Mouse (Mus musculus): Measurements from ENCODE around the gene Tmem178b. TPM values are rescaled to one million over a fixed set of nuclear protein-coding genes. Genes with fewer than 3 reads are reported as not detected.

Tmem178b gene
- polyA plus RNA-seq, 1 experiment from 2014 or later: not detected

DNA sequence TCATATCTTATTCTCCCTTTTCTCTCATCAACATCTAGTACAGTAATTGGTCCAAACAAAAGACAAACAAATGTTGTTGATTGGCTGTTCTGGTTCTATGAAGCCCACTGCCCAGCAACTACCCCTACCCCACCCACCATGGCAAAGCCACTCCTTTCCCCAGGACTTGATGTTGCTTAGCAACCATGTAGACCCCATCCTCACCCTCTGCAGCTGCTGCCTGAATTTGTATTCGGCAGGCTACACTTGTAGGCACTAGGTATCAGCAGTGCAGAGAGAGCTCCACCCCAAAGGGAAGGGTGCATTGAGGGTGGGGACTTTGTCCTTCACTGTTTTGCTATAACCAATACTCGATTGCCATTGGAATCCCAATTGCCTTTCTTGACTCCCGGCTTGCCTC is 365.8 kb downstream of the Tmem178b start:
- Histone ChIP-seq H3K4me1 (ENCODE audit: control insufficient read depth in 2 of 2, insufficient read depth in 2 of 2, low read length in 2 of 2) (no peaks in the 10 kb centered on the region), H3K4me3 (ENCODE audit: control insufficient read depth in 1 of 2, insufficient read depth in 1 of 2, low read depth in 1 of 2, low read length in 2 of 2) (no peak overlapping the region), H3K4me2 (ENCODE audit: low read length) (no peak overlapping the region), H3K27me3 (ENCODE audit: control insufficient read depth, insufficient read depth, low read length) (no peaks in the 10 kb centered on the region), H3K9ac (ENCODE audit: low read length) (no peak overlapping the region), H3K27ac (replicated peaks in 1 of 2; ENCODE audit: control insufficient read depth in 1 of 2, insufficient read depth in 1 of 2, low read depth in 2 of 2, low read length in 2 of 2) (no peak overlapping the region), H3K36me3 (ENCODE audit: control insufficient read depth, insufficient read depth, low read length) (no peaks in the 10 kb centered on the region), H3K9me3 (ENCODE audit: control insufficient read depth, low read length) (no peaks in the 10 kb centered on the region)
- no peak for ATAC-seq (ENCODE audit: insufficient number of reproducible peaks, insufficient read depth, low FRiP score, low read depth)
- WGBS: 67% methylated on average over 3 of the region's 3 CpGs

DNA sequence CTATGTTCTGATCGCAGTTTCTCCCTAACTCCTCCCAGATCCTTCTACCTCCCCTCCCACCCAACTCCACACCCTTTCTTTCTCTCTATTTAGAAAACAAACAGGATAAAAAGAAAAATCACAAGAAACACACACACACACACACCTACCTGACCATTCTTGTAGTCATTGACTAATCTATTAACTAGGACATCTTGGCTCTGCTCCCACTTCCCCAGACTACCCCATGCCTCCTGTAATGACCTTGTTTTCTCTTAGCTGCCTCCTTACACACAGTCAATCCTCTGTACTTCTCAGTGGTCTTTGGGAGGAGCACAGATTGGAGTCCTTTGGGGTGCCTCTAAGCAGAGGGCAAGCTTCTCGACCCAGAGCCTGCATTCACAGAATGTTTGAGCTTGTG is 367.6 kb downstream of the Tmem178b start:
- Histone ChIP-seq H3K4me2 (ENCODE audit: low read length) (no peak overlapping the region), H3K36me3 (ENCODE audit: control insufficient read depth, insufficient read depth, low read length) (no peaks in the 10 kb centered on the region), H3K9ac (ENCODE audit: low read length) (no peak overlapping the region), H3K27me3 (ENCODE audit: control insufficient read depth, insufficient read depth, low read length) (no peaks in the 10 kb centered on the region), H3K4me1 (ENCODE audit: control insufficient read depth in 2 of 2, insufficient read depth in 2 of 2, low read length in 2 of 2) (no peaks in the 10 kb centered on the region), H3K4me3 (ENCODE audit: control insufficient read depth in 1 of 2, insufficient read depth in 1 of 2, low read depth in 1 of 2, low read length in 2 of 2) (no peak overlapping the region), H3K27ac (replicated peaks in 1 of 2; ENCODE audit: control insufficient read depth in 1 of 2, insufficient read depth in 1 of 2, low read depth in 2 of 2, low read length in 2 of 2) (no peak overlapping the region), H3K9me3 (ENCODE audit: control insufficient read depth, low read length) (no peaks in the 10 kb centered on the region)
- 59% methylated on average over 2 of the region's 2 CpGs for WGBS
- no peak for ATAC-seq (ENCODE audit: insufficient number of reproducible peaks, insufficient read depth, low FRiP score, low read depth)

DNA sequence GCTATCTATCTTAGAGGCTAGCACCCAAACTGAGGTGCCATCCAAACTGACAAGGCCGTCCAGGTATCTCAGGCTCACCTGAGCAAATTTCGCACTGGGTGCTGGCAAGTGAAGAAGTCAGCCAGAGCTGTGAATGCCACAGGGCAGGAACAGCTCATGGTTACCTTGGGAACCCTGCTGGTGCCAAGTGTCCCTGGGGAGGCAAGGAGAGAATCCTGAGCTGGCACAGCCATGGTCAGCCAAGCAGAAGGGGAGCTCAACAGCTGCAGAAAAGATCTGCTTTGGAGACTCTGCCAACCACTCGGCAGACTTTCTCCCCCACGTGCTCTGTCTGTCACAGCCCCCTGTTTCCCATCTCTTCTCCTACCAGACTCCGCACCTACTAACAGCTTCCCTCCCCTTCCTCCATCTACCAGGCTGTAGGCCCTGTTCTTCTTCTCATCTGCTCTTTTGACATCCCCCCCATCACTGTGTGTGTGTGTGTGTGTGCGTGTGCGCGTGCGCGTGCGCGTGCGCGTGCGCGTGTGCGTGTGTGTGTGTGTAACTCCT is 374.4 kb downstream of the Tmem178b start:
- no peak for ATAC-seq (ENCODE audit: insufficient number of reproducible peaks, insufficient read depth, low FRiP score, low read depth)
- H3K27me3 ChIP-seq (ENCODE audit: control insufficient read depth, insufficient read depth, low read length): no peaks in the 10 kb centered on the region
- no peaks in the 10 kb centered on the region for H3K36me3 ChIP-seq (ENCODE audit: control insufficient read depth, insufficient read depth, low read length)
- H3K9me3 ChIP-seq (ENCODE audit: control insufficient read depth, low read length): no peaks in the 10 kb centered on the region
- no peaks in the 10 kb centered on the region for H3K4me1 ChIP-seq (ENCODE audit: control insufficient read depth in 2 of 2, insufficient read depth in 2 of 2, low read length in 2 of 2)
- no peak overlapping the region for H3K27ac ChIP-seq (replicated peaks in 1 of 2; ENCODE audit: control insufficient read depth in 1 of 2, insufficient read depth in 1 of 2, low read depth in 2 of 2, low read length in 2 of 2)
- no peak overlapping the region for H3K4me2 ChIP-seq (ENCODE audit: low read length)
- no peak overlapping the region for H3K4me3 ChIP-seq (ENCODE audit: control insufficient read depth in 1 of 2, insufficient read depth in 1 of 2, low read depth in 1 of 2, low read length in 2 of 2)
- H3K9ac ChIP-seq (ENCODE audit: low read length): no peak overlapping the region
- 88% methylated on average over 17 of the region's 17 CpGs for WGBS

DNA sequence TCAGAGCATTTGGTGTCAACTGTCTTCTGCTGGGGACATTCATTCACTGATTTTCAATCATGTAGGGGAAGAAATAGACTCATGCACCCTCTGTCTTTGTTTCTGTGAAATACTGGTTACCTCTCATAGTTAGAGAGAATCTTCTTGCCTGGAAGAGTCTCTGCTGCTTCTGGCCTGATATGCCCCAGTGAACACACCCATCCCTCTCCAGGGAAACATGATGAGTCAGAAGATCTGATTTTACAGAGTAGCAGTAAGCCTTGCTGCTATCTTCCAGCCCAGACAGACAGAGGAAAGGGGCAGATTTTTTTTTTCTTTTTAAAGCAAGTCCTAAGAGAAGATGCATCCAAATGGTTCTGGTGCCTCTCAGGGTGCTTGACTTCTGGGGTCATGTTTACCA is 376.9 kb downstream of the Tmem178b start:
- no peaks in the 10 kb centered on the region for H3K36me3 ChIP-seq (ENCODE audit: control insufficient read depth, insufficient read depth, low read length)
- no peak overlapping the region for H3K4me3 ChIP-seq (ENCODE audit: control insufficient read depth in 1 of 2, insufficient read depth in 1 of 2, low read depth in 1 of 2, low read length in 2 of 2)
- H3K4me2 ChIP-seq (ENCODE audit: low read length): no peak overlapping the region
- H3K27me3 ChIP-seq (ENCODE audit: control insufficient read depth, insufficient read depth, low read length): no peaks in the 10 kb centered on the region
- no peaks in the 10 kb centered on the region for H3K4me1 ChIP-seq (ENCODE audit: control insufficient read depth in 2 of 2, insufficient read depth in 2 of 2, low read length in 2 of 2)
- no peak overlapping the region for H3K9ac ChIP-seq (ENCODE audit: low read length)
- no peaks in the 10 kb centered on the region for H3K9me3 ChIP-seq (ENCODE audit: control insufficient read depth, low read length)
- no peak for ATAC-seq (ENCODE audit: insufficient number of reproducible peaks, insufficient read depth, low FRiP score, low read depth)
- no peak overlapping the region for H3K27ac ChIP-seq (replicated peaks in 1 of 2; ENCODE audit: control insufficient read depth in 1 of 2, insufficient read depth in 1 of 2, low read depth in 2 of 2, low read length in 2 of 2)

DNA sequence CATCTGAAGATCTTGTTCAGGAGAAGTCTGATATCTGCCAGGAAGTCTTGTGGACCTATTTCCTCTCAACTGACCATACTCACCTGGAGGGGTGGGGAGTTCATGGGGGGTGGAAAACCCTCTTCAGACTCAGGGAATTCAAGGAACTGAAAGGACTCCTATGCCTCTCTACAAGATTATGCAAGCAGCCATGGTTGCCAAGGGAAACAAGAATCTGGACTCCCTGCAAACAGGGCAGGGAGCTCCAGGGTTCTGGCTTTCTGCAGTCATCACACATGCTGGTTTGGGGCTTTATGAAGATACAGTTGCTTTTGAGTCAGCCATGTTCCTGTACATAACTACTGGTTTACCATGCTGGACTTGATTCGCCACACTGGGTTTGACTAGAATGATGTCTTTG is 390.6 kb downstream of the Tmem178b start:
- no peak overlapping the region for H3K9ac ChIP-seq (ENCODE audit: low read length)
- no peaks in the 10 kb centered on the region for H3K27me3 ChIP-seq (ENCODE audit: control insufficient read depth, insufficient read depth, low read length)
- H3K36me3 ChIP-seq (ENCODE audit: control insufficient read depth, insufficient read depth, low read length): no peaks in the 10 kb centered on the region
- 86% methylated on average over 1 of the region's 1 CpGs for WGBS
- H3K4me1 ChIP-seq (ENCODE audit: control insufficient read depth in 2 of 2, insufficient read depth in 2 of 2, low read length in 2 of 2): no peaks in the 10 kb centered on the region
- no peak overlapping the region for H3K4me2 ChIP-seq (ENCODE audit: low read length)
- H3K4me3 ChIP-seq (ENCODE audit: control insufficient read depth in 1 of 2, insufficient read depth in 1 of 2, low read depth in 1 of 2, low read length in 2 of 2): no peak overlapping the region
- H3K9me3 ChIP-seq (ENCODE audit: control insufficient read depth, low read length): no peaks in the 10 kb centered on the region
- H3K27ac ChIP-seq (replicated peaks in 1 of 2; ENCODE audit: control insufficient read depth in 1 of 2, insufficient read depth in 1 of 2, low read depth in 2 of 2, low read length in 2 of 2): no peak overlapping the region
- no peak for ATAC-seq (ENCODE audit: insufficient number of reproducible peaks, insufficient read depth, low FRiP score, low read depth)

DNA sequence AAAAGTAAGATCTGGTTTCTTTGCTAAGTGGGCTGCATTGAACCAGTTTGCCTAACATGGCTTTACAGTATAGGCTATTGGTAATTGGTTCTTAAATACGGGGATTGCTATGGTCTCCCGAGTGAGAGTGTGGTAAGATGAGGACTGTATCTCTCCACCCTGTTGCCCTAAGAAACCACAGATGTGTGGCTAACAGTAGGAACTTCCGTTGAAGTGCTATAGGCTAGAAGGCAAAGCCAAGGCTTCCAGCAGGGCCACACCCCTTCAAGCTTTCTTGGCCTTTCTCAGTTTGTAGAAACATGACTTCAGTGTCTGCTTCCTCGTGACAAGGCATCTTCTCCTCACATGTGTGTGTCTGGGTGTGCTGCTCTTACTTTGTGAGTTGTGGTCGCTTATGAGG is 427.6 kb downstream of the Tmem178b start:
- Histone ChIP-seq H3K27ac (replicated peaks in 1 of 2; ENCODE audit: control insufficient read depth in 1 of 2, insufficient read depth in 1 of 2, low read depth in 2 of 2, low read length in 2 of 2) (no peak overlapping the region), H3K4me3 (ENCODE audit: control insufficient read depth in 1 of 2, insufficient read depth in 1 of 2, low read depth in 1 of 2, low read length in 2 of 2) (no peak overlapping the region), H3K4me2 (ENCODE audit: low read length) (no peak overlapping the region), H3K9ac (ENCODE audit: low read length) (no peak overlapping the region), H3K36me3 (ENCODE audit: control insufficient read depth, insufficient read depth, low read length) (no peaks in the 10 kb centered on the region), H3K9me3 (ENCODE audit: control insufficient read depth, low read length) (no peaks in the 10 kb centered on the region), H3K4me1 (ENCODE audit: control insufficient read depth in 2 of 2, insufficient read depth in 2 of 2, low read length in 2 of 2) (no peaks in the 10 kb centered on the region), H3K27me3 (ENCODE audit: control insufficient read depth, insufficient read depth, low read length) (no peaks in the 10 kb centered on the region)
- WGBS: 65% methylated on average over 5 of the region's 5 CpGs
- ATAC-seq (ENCODE audit: insufficient number of reproducible peaks, insufficient read depth, low FRiP score, low read depth): no peak

DNA sequence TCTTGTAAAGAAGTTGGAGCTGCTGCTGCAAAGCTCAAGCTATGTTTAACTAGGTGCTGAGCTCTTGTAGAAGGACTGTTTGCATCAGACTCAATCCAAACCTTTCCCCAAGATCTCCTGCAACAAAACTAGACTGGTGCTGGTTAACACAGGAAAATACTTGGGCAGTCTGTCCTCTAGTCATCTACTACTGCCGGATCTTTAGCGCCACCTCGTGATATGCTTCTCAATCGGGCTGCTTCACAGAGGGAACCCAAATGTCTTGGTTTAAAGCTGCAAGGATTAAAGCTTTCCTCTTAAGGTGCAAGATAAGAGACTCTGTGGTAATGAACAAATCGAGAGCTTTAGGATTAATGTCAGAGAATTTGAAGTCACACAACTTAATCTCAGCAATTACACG is 430.3 kb downstream of the Tmem178b start:
- H3K4me3 ChIP-seq (ENCODE audit: control insufficient read depth in 1 of 2, insufficient read depth in 1 of 2, low read depth in 1 of 2, low read length in 2 of 2): no peak overlapping the region
- WGBS: 11% methylated on average over 6 of the region's 6 CpGs
- H3K4me2 ChIP-seq (ENCODE audit: low read length): no peak overlapping the region
- no peak overlapping the region for H3K9ac ChIP-seq (ENCODE audit: low read length)
- no peaks in the 10 kb centered on the region for H3K36me3 ChIP-seq (ENCODE audit: control insufficient read depth, insufficient read depth, low read length)
- H3K27me3 ChIP-seq (ENCODE audit: control insufficient read depth, insufficient read depth, low read length): no peaks in the 10 kb centered on the region
- no peak overlapping the region for H3K27ac ChIP-seq (replicated peaks in 1 of 2; ENCODE audit: control insufficient read depth in 1 of 2, insufficient read depth in 1 of 2, low read depth in 2 of 2, low read length in 2 of 2)
- H3K4me1 ChIP-seq (ENCODE audit: control insufficient read depth in 2 of 2, insufficient read depth in 2 of 2, low read length in 2 of 2): no peaks in the 10 kb centered on the region
- H3K9me3 ChIP-seq (ENCODE audit: control insufficient read depth, low read length): no peaks in the 10 kb centered on the region
- no peak for ATAC-seq (ENCODE audit: insufficient number of reproducible peaks, insufficient read depth, low FRiP score, low read depth)
